8 mouse cellular contexts compared by ENCODE assay signal in genomic region chr15:82236565-82236964, GRCm38 (mm10). TPM values are rescaled to one million over a fixed set of nuclear protein-coding genes. Genes with fewer than 3 reads are reported as not detected.
DNase-seq lines count a peak whose midpoint lies in the region; ATAC-seq lines count a peak whose summit lies in the region.

No protein-coding gene starts in this region.

- WGBS in heart, embryonic 15.5 days: 20% methylated on average over 5 of the region's 5 CpGs
- WGBS in liver, embryonic 12.5 days (ENCODE audit: insufficient replicate concordance): 21% methylated on average over 5 of the region's 5 CpGs
- 18% methylated on average over 5 of the region's 5 CpGs for WGBS in stomach, embryonic 14.5 days

- no peak overlapping the region for H3K27ac ChIP-seq in heart, embryonic 15.5 days
- no peak overlapping the region for H3K27ac ChIP-seq in liver, embryonic 12.5 days
- no peak overlapping the region for H3K27ac ChIP-seq in stomach, embryonic 14.5 days (ENCODE audit: low read length)

- DNase-seq in CD4-positive helper T cell, adult 2 months (ENCODE audit: low read depth, low spot score): peak; percentile 81
- DNase-seq in brain, adult 2 months (ENCODE audit: low read depth, low spot score): peak; percentile 88
- peak; percentile 87 for DNase-seq in kidney, postnatal 14 days
- DNase-seq in neural tube, embryonic 10.5 days (ENCODE audit: extremely low spot score, low spot score): peak; percentile 84

- H3K4me1 ChIP-seq in heart, embryonic 15.5 days (replicated peaks): 0 out of 2 replicates have a peak, but pooled peaks cover 4% of the 10 kb centered on the region
- H3K4me1 ChIP-seq in liver, embryonic 12.5 days: peaks cover 17% of the 10 kb centered on the region
- H3K4me1 ChIP-seq in stomach, embryonic 14.5 days (ENCODE audit: control insufficient read depth, insufficient read depth, low read length): no peaks in the 10 kb centered on the region

- ATAC-seq in erythroid progenitor cell, adult 5-6 weeks (replicated peaks; ENCODE audit: low FRiP score, poor library complexity, severe bottlenecking): peak; percentile 78
- ATAC-seq in heart, embryonic 15.5 days (replicated peaks; ENCODE audit: insufficient number of reproducible peaks, insufficient read depth, low FRiP score, low read depth): 0 out of 2 replicates have a peak, but pooled peaks have one; percentile 43
- ATAC-seq in liver, embryonic 12.5 days: peak; percentile 72
- peak; percentile 40; the same call in 1 of the 2 replicates for ATAC-seq in stomach, embryonic 14.5 days (ENCODE audit: insufficient number of reproducible peaks, insufficient read depth, low FRiP score, low read depth)

- H3K9ac ChIP-seq in heart, embryonic 15.5 days: no peak overlapping the region
- no peak overlapping the region for H3K9ac ChIP-seq in liver, embryonic 12.5 days
- no peak overlapping the region for H3K9ac ChIP-seq in stomach, embryonic 14.5 days (replicated peaks; ENCODE audit: low read depth, low read length)

- H3K27me3 ChIP-seq in heart, embryonic 15.5 days: no peaks in the 10 kb centered on the region
- no peaks in the 10 kb centered on the region for H3K27me3 ChIP-seq in liver, embryonic 12.5 days (replicated peaks)
- no peaks in the 10 kb centered on the region for H3K27me3 ChIP-seq in stomach, embryonic 14.5 days (ENCODE audit: control insufficient read depth, insufficient read depth, low read length)

- H3K4me2 ChIP-seq in heart, embryonic 15.5 days: no peak overlapping the region
- no peak overlapping the region for H3K4me2 ChIP-seq in liver, embryonic 12.5 days
- no peak overlapping the region for H3K4me2 ChIP-seq in stomach, embryonic 14.5 days (replicated peaks; ENCODE audit: low read depth, low read length)

- H3K9me3 ChIP-seq in heart, embryonic 15.5 days (replicated peaks): no peaks in the 10 kb centered on the region
- no peaks in the 10 kb centered on the region for H3K9me3 ChIP-seq in liver, embryonic 12.5 days (replicated peaks)
- H3K9me3 ChIP-seq in stomach, embryonic 14.5 days (ENCODE audit: control insufficient read depth, low read depth, low read length): no peaks in the 10 kb centered on the region

- no peak overlapping the region for H3K4me3 ChIP-seq in heart, embryonic 15.5 days
- no peak overlapping the region for H3K4me3 ChIP-seq in liver, embryonic 12.5 days
- H3K4me3 ChIP-seq in stomach, embryonic 14.5 days (ENCODE audit: low read depth, low read length): no peak overlapping the region

- H3K36me3 ChIP-seq in heart, embryonic 15.5 days: no peaks in the 10 kb centered on the region
- H3K36me3 ChIP-seq in liver, embryonic 12.5 days: peaks cover 41% of the 10 kb centered on the region
- no peaks in the 10 kb centered on the region for H3K36me3 ChIP-seq in stomach, embryonic 14.5 days (ENCODE audit: control insufficient read depth, insufficient read depth, low read length)

RNA-seq across cellular contexts. Expression of gene Cenpm, which starts 8.0 kb away (rescaled TPM):
- 50.7 and 56.2 TPM in 2 replicates for total RNA-seq in erythroid progenitor cell, adult 5-6 weeks (2015; ENCODE audit: low replicate concordance)
- 11.6 and 36.7 TPM in 2 replicates for total RNA-seq in erythroid progenitor cell, adult 5-6 weeks (2017; ENCODE audit: low replicate concordance)
- 54.0 and 55.7 TPM in 2 replicates for polyA plus RNA-seq in heart, embryonic 15.5 days (2015; fragmentation: Nextera tagmentation; extraction: Ambion mirVana)
- 48.3 and 51.2 TPM in 2 replicates for polyA plus RNA-seq in liver, embryonic 12.5 days (2016; fragmentation: Nextera tagmentation; extraction: Ambion mirVana)
- 72.1 and 86.7 TPM in 2 replicates for polyA plus RNA-seq in stomach, embryonic 14.5 days (2014; fragmentation: Nextera tagmentation; extraction: Ambion mirVana)

RNA-seq across cellular contexts. Expression of gene Tnfrsf13c, which starts 12.4 kb away (rescaled TPM):
- total RNA-seq in erythroid progenitor cell, adult 5-6 weeks (2015; ENCODE audit: low replicate concordance): 13.4 and 15.5 TPM in 2 replicates
- 6.7 and 11.9 TPM in 2 replicates for total RNA-seq in erythroid progenitor cell, adult 5-6 weeks (2017; ENCODE audit: low replicate concordance)
- not detected in 2 replicates for polyA plus RNA-seq in heart, embryonic 15.5 days (2015; fragmentation: Nextera tagmentation; extraction: Ambion mirVana)
- polyA plus RNA-seq in liver, embryonic 12.5 days (2016; fragmentation: Nextera tagmentation; extraction: Ambion mirVana): 0.30 TPM in 2 replicates
- polyA plus RNA-seq in stomach, embryonic 14.5 days (2014; fragmentation: Nextera tagmentation; extraction: Ambion mirVana): 0.18 TPM in 1 of 2 replicates, not detected in the other

RNA-seq across cellular contexts. Expression of gene 1500009C09Rik, which starts 15.6 kb away (rescaled TPM):
- not detected in 2 replicates for total RNA-seq in erythroid progenitor cell, adult 5-6 weeks (2015; ENCODE audit: low replicate concordance)
- total RNA-seq in erythroid progenitor cell, adult 5-6 weeks (2017; ENCODE audit: low replicate concordance): not detected in 2 replicates
- not detected in 2 replicates for polyA plus RNA-seq in heart, embryonic 15.5 days (2015; fragmentation: Nextera tagmentation; extraction: Ambion mirVana)
- not detected in 2 replicates for polyA plus RNA-seq in liver, embryonic 12.5 days (2016; fragmentation: Nextera tagmentation; extraction: Ambion mirVana)
- not detected in 2 replicates for polyA plus RNA-seq in stomach, embryonic 14.5 days (2014; fragmentation: Nextera tagmentation; extraction: Ambion mirVana)

RNA-seq across cellular contexts. Expression of gene Shisa8, which starts 23.9 kb away (rescaled TPM):
- not detected in 2 replicates for total RNA-seq in erythroid progenitor cell, adult 5-6 weeks (2015; ENCODE audit: low replicate concordance)
- total RNA-seq in erythroid progenitor cell, adult 5-6 weeks (2017; ENCODE audit: low replicate concordance): not detected in 2 replicates
- 0.22 and 0.25 TPM in 2 replicates for polyA plus RNA-seq in heart, embryonic 15.5 days (2015; fragmentation: Nextera tagmentation; extraction: Ambion mirVana)
- 0.31 and 0.37 TPM in 2 replicates for polyA plus RNA-seq in liver, embryonic 12.5 days (2016; fragmentation: Nextera tagmentation; extraction: Ambion mirVana)
- polyA plus RNA-seq in stomach, embryonic 14.5 days (2014; fragmentation: Nextera tagmentation; extraction: Ambion mirVana): 0.30 and 0.39 TPM in 2 replicates

RNA-seq across cellular contexts. Expression of gene Sept3, which starts 38.1 kb away (rescaled TPM):
- total RNA-seq in erythroid progenitor cell, adult 5-6 weeks (2015; ENCODE audit: low replicate concordance): not detected in 2 replicates
- total RNA-seq in erythroid progenitor cell, adult 5-6 weeks (2017; ENCODE audit: low replicate concordance): not detected in 2 replicates
- polyA plus RNA-seq in heart, embryonic 15.5 days (2015; fragmentation: Nextera tagmentation; extraction: Ambion mirVana): 3.4 and 5.2 TPM in 2 replicates
- polyA plus RNA-seq in liver, embryonic 12.5 days (2016; fragmentation: Nextera tagmentation; extraction: Ambion mirVana): 0.81 and 1.4 TPM in 2 replicates
- 16.1 and 16.6 TPM in 2 replicates for polyA plus RNA-seq in stomach, embryonic 14.5 days (2014; fragmentation: Nextera tagmentation; extraction: Ambion mirVana)
